Mouse (Mus musculus) brain, embryonic 18.5 days (tissue): Measurements from ENCODE around the gene Prmt7.
"Not testable (repeated sequence)": the region's sequence is repeated elsewhere in the genome, so short reads cannot be mapped to it uniquely, and the experiment has no call there.

Experiments
- DNase-seq: peaks from one replicate; pipeline ENCODE4 v3.0.0-alpha.2; 2012; ENCODE audit warnings: low read depth, low spot score

Gene Prmt7

GRCm38 (mm10) chr8:106210821-106211345 lies at the start of gene Prmt7, which contains the start of gene Slc7a6os:
TSS of gene Prmt7 (plus strand) at chr8:106210936.
TSS of gene Slc7a6os (minus strand) at chr8:106210935.
- DNase-seq, result peak; percentile 88

- no peak for DNase-seq
Measured at GRCm38 (mm10) chr8:106163251-106163650, 47.5 kb upstream of the Prmt7 start.

DNA sequence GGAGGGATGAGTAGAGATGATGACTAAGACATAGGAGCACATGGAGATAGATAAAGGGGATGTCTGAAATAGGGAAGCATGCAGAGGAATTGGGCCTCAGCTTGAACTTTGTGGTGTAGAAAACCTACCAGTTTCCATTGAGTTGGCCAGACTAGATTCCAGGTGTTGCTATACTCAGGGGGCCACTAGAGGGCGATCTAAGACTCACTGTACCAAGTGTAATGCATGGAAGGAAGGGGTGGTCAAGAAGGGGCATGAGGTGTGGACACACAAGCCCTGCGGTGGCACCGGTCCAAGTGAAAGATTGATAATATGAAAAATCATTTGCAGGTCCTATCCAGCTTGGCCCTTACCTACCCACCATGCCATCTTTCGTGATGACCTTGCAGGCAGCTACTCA lies 45.3 kb upstream of the Prmt7 start:
- no peak for DNase-seq

- no peak for DNase-seq
Measured at GRCm38 (mm10) chr8:106168356-106169016, 42.2 kb upstream of the Prmt7 start, which contains the start of gene Slc7a6. TSS of gene Slc7a6 (plus strand) at chr8:106168857.

DNA sequence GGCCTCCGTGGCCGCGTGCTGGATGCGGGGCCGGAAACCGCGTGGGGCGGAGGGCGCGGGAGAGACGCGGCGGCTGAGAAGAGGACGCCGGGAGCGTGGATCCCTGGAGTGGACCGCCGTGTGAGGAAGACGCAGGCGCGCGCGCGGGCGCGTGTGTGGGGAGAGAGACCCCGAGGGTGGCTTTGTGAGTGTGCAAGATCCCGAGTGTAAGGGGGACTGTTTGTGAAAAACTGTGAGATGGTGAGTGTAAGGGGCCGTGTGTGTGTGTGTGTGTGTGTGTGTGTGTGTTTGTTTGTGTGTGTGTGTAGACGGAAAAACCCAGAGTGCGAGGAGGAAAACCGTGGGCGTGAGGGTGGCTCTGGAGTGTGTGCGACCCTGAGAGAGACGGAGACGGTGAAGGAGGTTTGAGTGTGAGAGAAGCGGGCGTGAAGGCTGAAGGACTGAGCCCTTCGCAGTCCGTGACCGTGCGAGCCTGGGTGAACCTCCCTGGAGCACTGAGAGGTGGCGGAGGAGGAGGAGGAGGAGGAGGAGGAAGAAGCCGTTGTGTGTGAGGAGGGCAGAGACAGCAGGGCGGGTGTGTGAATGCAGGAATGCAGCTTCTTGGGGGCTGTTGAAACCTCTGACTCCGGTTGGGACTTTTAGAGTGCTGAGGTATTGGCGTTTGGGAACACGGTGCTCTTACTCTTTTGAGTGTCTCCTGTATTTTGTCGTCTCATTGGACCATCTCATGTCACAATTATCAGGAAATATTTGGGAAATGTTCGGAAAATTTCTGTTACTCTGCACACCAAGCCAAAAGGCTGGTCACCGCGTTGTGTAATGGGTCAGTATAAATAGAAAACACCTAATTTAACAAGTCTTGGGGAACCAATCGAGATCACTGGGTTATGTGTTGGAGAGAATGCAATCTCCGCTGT lies 41.5 kb upstream of the Prmt7 start:
- DNase-seq, result no peak

- no peak for DNase-seq
Measured at GRCm38 (mm10) chr8:106169934-106170480, 40.7 kb upstream of the Prmt7 start.

DNA sequence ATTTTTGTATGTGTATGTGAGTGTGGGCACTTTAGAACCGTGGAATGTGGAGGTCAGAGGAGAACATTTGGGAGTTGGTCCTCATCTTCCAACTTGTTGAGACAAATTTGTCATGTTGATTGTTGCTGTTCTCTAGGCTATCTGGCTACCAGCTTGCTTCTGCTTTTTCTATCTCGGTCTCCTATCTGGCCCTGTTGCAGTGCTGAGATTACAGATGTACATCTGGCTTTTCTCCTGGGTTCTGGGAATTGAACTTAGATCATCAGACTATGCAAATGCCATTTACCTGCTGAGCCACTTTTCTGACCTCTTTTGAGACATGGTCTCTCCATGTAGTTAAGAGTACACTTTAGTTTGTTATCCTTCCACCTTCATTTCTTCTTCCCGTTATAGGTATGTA lies 37.2 kb upstream of the Prmt7 start:
- no peak for DNase-seq

GRCm38 (mm10) chr8:106176891-106177290 lies 33.8 kb upstream of the Prmt7 start:
- DNase-seq, result no peak

GRCm38 (mm10) chr8:106177594-106177993 lies 33.1 kb upstream of the Prmt7 start:
- DNase-seq, result no peak

- no peak for DNase-seq
Measured at GRCm38 (mm10) chr8:106178428-106178827, 32.3 kb upstream of the Prmt7 start.

GRCm38 (mm10) chr8:106185628-106186270 lies 25.0 kb upstream of the Prmt7 start:
- no peak for DNase-seq

DNA sequence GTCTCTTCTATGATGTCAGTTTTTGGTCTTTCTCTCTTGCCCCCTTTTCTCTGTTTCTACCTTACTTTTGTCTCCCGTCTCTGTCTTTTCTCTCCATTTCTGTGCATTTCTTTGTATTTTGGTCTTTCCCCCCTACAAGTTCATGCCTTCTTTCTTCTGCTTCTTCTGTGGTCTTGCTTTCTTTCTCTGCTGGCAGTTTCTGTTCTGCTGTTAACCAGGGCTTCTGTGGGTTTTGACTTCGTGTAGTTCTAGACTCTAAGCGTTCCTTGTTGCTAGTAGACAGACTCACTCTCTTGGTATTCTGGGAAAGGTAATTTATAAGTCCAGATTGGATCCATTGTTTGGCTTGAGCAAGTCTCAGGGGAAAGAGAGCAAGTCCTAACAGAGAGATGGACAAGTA lies 24.3 kb upstream of the Prmt7 start:
- DNase-seq, result no peak

DNA sequence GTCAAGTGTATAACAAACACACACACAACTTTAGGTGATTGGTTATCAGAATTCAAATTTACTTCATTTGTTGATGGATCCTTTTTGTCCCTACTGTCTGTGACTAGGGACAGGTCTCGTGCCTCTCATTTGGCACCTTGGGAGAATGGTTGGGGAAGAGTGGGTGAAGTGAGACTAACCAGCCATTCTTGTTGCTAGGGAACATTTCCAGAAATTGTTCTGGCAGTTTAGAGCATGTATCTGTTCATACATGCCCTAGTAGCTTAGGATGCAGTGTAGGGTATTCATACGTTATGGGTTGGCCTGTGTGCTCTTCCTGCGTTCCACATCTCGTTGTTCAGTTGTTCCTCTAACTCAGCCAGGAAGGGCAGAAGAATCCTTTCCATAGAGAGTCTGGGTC lies 21.6 kb upstream of the Prmt7 start:
- no peak for DNase-seq

DNA sequence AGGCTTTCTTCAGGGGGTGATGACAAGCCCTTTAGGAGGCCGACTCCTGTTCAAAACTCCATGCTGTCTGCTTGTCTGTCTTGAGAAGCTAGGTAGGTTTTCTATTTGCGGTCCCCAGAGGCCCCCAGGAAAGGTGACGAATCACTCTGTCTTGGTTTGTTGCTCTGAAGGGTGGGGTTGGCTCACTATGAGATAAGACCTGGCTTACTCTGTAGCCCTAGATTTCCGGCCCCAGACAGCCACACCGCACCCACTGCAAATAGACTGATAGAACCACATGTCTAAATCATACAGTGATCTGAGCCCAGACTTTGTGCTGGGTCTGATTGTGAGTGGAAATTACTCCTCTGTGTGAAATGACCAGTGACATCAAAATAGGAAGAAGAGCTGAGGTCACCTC lies 19.1 kb upstream of the Prmt7 start:
- DNase-seq, result no peak

DNA sequence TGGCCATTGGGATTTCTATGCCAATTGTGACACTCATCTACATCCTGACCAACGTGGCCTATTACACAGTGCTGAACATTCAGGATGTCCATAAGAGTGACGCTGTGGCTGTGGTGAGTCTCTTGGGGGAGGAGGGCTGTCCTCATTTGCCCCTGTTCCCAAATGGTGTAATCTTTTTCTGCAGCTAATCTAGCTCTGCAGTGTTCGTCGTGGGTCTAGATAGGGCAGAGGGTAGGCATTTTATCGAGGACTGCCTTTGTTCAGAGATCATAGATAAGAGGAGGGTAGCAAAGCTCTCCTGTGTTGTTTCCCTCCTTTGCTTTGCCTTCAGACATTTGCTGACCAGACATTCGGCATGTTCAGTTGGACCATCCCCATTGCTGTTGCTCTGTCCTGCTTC lies 17.6 kb upstream of the Prmt7 start:
- DNase-seq, result no peak

GRCm38 (mm10) chr8:106194062-106194461 lies 16.7 kb upstream of the Prmt7 start:
- DNase-seq, result no peak

GRCm38 (mm10) chr8:106198741-106199140 lies 12.0 kb upstream of the Prmt7 start:
- no peak for DNase-seq

- DNase-seq, result not testable (repeated sequence)
Measured at GRCm38 (mm10) chr8:106199596-106199995, 11.1 kb upstream of the Prmt7 start.

DNA sequence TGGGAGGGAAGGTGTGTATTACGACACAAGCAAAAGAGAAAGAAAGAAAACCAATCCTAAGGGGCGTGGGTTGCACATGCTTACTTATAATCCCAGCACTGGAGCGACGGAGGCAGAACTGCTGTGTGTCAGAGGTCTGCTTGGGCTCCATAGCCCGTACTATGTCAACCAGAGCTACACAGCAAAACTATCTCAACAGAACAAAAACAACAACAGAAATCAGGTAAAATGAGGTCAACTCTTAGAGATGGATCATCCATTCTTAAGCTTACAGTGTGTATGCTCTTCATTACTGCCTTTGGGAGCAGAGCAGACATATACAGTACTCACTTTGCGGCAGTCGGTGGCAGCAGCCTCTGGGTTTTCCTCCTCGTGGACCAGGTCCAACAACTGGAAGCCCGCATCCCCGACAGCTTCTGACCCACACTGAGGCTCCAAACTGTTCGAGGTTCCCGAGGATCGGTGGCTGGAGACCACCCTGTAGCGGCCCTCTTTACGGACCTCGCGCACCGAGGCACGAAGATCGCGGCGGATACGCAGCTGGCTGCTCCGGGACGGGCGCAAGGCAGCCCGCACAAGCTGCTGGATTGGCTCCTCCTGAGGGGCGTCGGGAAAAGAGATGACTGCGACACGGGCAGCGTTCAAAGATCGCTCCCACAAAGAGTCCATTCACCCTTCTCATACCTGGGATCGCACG lies 553 bp upstream of the Prmt7 start:
- no peak for DNase-seq

- DNase-seq, result no peak
Measured at GRCm38 (mm10) chr8:106211421-106211820, 685 bp downstream of the Prmt7 start.

- DNase-seq, result no peak
Measured at GRCm38 (mm10) chr8:106213959-106214358, 3.2 kb downstream of the Prmt7 start.
